Mouse (Mus musculus) left cerebral cortex, adult 8-10 months (tissue): Measurements from ENCODE around the gene Timm13. TPM values are rescaled to one million over a fixed set of nuclear protein-coding genes. Genes with fewer than 3 reads are reported as not detected.

Source experiments
- DNase-seq, 2 experiments: peaks; one replicate each; pipeline ENCODE4 v3.0.0; 2022; ENCODE audit warnings: low spot score in 2 of 2
- total RNA-seq, 4 experiments: library from RNA; stranded (reverse); gene quantifications; 2 replicates each; pipeline ENCODE4 v1.2.4; 2022

Timm13 gene
- total RNA-seq, 4 experiments from 2014 or later, result 106 to 147 (median 124) TPM

DNA sequence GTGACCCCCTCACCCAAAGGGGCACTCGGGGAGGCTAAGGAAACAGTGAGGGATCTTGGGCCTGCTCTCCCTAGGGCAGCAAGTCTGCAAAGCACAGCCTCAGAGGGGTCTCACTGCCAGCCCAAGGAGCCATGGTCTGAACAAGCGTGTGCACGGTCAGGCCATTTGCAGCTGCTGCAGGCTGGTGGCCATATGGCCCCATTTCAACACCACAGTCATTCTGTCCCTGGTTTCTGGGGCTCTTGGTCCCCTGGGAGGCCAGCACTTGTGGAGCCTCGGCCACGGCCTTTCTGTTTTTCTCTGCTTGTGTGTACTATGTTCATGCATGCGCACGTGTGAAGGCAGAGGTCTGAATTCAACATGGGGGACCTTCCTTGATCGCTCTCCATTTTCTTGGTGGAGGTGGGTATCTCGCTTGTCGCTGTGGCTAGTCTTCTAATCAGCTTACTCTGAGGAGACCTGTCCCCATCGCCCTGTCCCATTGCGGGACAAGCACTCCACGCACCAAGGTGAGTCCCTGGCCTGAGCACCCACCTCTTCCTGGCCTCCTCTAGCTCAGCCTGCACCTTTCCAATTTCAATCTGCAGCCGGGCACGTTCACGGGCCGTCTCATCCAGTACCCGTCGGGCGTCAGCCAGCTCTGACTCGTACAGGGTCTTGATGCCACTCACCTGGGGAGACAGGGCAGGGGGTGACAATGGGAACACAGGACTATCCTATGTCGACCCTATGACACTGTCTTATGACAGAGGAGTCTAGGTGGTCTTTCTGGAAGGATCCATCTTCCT is 8.8 kb upstream of the Timm13 start:
- no peak for DNase-seq

DNA sequence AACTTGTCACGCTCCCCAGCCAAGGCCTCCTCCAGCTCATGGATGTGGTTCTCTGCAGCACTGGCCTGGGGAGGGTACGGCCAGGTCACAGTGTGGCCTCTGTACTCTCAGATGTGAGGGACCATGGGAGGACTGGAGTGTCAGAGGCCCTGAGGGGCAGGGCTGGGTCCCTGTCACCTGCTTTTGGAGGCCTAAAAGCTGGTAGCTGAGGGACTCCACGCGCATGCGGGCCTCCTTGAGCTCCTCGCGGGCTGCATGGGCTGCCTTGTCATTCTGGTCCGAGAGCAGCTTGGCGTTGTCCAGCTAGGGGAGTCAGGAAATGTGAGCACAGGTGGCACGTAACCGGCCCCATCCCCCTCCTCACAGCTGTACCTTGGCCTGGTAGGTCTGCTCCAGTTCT is 3.9 kb upstream of the Timm13 start:
- no peak for DNase-seq

DNA sequence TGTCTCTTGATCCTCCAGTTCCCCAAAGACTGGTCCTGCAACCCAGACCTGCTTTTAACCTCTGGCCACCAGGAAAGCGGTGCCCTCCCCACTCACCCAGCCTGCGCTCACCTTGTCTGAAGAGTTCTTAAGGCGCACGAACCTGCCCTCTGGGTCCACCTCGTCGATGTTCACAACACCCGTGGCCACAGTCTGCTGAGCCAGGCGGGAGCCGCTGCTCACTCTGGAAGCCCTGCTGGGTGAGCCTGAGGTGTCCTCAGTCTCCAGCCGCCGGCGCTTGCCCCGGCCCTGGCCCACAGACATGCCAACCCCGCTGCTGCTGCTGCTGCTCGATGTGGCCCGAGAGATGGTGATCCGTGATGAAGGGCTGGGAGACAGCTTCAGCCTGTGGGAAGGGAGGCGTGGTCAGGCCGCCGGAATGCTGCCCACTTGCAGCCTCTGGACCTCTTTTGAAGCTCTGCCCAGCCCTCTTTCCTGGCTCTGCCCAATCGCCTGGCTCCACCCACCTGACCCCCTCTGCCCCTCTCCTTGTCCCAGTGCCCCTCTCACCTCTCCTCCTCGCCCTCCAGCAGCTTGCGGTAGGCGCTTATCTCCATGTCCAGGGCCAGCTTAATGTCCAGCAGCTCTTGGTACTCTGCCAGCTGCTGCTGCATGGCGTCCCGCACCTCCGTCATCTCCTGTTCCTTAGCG is 3.4 kb upstream of the Timm13 start:
- DNase-seq, result no peak

DNA sequence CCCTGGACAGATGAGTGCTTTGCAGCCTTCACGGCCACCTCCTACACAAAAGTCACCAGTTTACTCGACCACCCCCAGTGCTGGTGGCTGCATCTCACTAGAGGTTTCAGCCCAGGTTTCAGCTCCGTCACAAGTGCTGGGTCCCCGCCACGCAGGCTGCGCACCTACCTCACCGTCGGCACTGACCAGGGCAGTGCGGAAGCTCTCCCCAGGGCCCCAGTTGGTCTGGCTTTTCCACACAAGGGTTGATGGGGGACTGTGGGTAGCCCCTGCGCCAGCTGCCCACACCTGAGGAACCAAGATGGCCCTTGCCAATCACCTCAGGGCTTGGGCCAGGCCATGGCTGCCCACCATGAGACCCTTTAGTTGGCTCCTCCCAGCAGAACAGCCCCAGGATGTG is 2.5 kb upstream of the Timm13 start:
- no peak for DNase-seq

DNA sequence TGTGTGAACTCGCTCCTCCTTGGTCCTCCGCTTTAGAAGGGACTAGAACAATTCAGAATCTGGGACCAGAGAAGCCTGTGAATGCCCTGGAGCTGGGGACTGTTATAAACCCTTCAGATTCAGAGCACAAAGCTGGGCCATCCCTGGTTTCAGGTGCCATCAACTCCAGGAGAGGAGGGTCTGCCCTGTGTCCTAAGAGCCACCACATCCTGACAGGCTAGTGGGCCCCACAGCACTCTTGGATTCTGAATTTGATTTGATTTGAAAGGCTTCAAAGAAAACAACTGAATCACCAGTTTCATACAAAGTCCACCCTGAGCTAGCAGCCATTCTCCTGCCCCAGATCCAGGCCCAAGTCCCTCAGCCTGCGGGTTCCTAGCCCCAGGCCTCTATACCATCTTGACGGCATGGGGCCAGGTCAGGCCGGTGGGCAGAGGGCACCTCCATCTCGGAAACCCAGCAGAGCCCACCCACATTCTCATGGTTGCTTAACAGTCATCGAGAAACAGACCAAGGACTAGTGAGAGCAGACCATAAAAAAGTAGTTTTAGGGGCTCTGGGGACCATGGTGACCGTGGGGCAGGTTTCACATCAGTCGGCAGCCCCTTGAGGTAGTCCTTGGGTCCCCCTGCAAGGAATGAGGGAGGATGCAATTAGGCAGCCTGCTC is 1.6 kb upstream of the Timm13 start:
- no peak for DNase-seq

DNA sequence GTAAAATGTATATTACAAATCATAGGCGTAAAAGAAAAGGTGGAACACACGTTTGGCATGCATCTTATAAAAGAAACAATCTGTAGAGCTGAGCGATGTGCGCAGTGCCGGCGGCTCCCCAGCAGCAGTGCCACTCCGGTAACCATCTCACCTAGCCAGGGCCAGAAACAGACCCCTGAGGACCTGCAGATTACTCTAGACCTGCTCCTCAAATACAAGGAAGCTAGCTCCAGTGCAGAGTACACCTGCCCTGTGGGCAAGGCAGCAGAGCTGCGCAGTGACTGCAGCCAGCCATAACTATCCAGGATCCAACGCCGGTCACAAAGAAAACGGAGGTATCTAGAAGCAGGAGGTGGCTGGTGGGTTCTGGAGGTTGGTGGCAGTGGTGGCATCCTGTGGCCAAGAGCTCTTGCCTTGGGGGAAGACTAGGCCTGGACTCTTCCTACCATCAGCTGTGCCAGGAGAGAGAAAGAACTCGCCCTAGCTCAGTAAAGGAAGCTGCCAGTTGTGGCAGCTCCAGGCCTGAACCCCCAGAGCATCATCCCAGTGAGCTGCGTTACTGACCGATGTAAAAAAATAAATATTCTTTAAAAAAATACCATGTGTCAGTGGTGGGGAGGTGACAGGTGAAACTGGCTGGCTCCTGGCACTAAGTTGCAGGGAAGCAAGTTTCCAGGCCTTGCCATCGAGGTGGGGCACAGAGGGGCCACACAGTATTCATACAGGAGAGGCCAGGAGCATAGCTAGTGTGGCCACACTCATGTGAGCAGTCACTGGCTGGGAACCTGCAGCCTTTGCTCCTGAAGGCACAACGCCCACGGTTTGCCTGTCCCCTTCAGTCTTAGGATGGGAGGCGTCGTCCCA is 872 bp upstream of the Timm13 start:
- DNase-seq, result no peak

DNA sequence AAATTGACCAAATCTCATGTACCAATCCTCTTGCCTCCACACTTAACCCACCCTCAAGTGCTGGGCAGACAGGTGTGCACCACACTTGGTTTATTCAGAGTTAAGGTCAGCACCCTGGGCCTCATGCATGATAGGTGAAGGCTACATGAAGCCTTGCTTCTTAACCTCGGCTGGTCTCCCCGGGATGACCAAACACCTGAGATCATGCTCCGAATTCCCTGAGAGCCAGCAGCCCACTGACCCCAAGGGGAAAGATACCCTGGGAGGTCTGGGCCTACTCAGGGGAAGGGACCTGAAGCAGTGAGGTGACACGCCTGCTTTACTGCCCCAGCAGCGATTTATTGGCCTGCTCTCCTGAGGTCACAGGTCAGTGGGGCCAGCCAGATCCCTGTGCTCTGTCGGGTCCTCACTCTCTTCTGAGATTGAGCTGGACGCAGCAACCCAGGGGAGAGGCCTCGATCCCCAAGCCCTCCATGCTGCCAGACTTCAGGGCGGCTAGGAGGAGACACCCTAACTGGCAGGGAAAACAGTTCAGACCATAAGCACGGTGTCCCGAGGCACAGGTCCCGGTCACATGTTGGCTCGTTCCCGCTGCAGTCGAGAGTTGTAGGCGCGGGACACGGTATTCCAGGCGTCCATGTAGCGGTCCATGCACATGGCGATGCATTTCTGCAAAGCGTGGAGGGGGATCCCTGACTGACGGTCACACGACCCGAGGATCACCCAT is 1.0 kb downstream of the Timm13 start:
- no peak for DNase-seq

DNA sequence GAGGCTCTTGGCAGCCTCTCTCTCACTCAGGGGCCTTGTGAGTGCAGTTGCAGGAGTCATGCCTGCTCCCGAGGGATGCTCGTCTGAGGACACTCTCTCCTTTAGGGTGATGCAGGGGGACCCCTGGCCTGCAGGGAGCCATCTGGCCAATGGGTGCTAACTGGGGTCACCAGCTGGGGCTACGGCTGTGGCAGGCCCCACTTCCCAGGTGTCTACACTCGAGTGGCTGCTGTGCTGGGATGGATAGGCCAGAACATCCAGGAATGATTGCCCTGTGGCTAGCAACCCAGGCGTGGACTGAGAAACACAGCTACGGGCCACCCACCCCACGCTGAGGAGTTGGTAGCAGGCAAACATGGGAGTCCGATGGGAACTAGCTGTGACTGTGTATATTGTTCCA is 1.7 kb downstream of the Timm13 start:
- DNase-seq, result peak in 1 of 2 experiments; percentile 48

DNA sequence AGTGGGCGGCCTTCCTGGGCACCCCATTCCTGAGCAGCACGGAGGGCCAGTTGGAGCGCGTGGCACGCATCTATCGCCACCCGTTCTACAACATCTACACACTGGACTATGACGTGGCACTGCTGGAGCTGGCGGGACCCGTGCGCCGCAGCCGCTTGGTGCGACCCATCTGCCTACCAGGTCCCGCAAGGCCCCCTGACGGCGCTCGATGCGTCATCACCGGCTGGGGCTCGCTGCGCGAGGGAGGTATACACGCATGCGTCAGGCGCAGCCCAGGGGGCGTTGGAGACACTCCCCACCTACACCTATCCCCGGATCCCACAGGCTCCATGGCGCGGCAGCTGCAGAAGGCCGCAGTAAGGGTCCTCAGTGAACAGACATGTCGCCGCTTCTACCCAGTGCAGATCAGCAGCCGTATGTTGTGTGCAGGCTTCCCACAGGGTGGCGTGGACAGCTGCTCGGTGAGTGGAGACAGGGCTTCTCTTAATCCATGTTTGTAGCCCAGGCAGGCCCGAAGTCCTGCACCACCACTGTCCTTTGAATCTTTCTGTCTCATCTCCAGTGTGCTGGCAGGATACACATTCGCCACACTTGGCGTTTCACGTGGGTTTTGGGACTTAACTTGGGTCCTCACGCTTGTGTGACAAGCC is 2.8 kb downstream of the Timm13 start:
- DNase-seq, result peak in 1 of 2 experiments; percentile 74

DNA sequence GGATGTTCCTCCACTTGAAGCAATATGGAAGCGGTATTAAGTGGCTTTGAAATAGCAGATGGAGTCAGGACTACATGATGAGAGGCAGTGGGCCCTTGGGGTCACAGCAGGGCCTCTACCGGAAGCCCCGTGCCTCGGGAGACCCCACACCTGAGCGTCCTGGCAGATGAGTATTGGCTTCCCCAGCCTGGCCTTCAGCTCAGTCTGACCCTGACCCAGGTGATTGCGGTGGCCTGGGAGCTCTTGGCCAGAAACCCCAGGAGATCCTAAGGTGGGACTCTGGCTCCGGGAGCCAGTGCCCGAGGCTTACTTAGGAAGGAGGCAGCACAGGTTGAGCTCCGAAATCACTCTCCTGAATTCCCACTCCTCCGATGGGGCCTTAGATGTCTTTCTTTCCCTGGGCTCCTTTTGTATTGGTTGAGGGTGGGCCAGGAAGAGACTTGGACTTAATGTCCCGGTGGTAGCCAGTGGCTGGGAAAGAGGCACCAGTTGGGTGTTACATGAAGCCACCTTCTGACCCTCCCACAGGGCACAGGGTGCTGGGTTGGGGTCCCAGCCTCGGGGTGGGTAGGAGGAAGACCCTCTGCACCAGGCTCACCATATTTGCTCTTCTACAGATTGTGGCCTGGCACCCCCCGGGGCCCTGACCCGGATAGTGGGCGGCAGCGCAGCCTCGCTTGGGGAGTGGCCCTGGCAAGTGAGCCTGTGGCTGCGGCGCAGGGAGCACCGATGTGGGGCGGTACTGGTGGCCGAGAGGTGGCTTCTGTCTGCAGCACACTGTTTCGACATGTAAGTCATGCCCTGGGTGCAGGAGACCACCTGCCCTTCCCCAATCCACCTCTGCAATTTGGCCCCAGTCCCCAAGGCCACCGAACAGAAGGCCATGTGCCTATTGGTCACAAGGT is 3.9 kb downstream of the Timm13 start:
- no peak for DNase-seq

DNA sequence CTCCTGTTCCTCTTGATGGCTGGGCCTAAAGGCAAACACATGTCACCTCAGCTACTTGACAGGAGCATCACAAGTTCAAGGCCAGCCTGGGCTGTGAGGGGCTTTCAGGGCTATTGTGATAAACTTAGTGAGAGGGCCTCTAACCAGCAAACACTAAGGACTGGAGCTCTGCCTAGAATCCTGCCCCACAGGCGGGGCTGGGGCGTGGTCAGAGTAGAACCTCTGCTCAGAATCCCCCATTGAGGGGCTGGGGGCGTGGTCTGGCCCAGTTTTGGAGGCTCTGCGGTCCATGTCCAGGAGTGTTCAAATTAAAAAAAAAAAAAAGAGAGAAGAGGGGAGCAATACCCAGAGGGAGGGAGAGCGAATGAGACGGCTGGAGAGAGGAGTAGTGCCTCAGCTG is 5.1 kb downstream of the Timm13 start:
- no peak for DNase-seq

DNA sequence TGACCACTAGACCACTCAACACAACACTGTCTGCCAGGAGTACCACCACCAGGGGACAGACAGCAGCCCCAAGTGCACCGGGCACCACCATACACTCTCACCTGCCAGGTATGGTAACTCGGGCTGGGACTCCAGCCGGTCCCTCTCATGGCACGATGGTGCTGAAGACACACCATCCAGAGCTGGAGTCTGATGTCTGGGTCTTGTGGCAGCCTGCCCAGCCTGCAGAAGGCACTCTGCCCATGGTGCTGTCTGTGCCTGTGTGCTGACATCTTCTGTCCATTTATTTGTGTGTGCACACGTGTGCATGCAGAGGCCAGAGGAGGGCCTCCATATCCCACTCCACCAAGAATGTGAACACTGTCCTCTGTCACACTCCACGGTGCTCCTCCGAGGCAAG is 5.7 kb downstream of the Timm13 start:
- no peak for DNase-seq

DNA sequence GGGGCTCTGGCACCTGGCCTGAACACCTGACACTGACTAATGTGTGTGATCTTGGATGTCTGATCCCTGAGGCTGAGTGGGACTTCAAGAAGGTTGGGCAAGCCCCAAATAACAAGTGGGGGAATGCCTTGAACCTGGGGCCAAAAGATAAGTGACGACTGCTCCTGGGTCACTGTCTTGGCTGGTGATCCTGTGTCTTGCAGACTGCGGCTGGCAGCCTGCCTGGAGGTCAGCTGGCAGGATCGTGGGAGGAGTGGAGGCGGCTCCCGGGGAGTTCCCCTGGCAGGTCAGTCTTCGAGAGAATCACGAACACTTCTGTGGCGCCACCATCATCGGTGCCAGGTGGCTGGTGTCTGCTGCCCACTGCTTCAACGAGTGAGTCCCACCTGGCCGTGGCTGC is 13.6 kb downstream of the Timm13 start:
- DNase-seq, result no peak

DNA sequence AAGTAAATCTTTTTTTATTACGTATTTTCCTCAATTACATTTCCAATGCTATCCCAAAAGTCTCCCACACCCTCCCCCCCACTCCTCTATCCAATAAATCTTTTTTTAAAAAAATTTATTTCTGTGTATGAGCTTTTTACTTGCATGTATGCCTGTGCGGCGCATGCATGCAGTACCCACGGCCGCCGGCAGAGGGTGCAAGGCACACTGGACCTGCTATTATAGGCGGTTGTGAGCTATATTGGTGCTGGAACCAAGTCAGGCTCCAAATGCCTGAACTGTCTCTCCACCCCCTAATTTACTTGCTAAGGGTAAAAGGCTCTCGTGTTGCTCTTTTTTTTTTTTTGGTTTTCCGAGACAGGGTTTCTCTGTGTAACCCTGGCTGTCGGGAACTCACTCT is 19.5 kb downstream of the Timm13 start:
- no peak for DNase-seq

DNA sequence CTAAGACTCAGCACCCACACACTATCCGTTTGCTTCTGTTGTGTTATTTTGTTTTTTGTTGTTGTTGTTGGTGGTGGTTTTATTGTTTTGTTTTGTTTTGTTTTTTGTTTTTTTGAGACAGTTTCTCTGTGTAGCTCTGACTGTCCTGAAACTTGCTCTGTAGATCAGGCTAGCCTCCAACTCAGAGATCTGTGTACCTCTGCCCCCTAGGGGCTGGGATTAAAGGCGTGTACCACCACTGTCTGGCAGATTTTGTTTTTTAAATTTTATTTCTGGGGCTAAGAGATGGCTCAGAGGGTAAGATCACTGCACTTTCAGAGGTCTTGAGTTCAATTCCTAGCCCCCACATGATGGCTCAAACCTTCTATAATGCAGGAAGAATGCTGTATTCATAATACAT is 19.9 kb downstream of the Timm13 start:
- no peak for DNase-seq

DNA sequence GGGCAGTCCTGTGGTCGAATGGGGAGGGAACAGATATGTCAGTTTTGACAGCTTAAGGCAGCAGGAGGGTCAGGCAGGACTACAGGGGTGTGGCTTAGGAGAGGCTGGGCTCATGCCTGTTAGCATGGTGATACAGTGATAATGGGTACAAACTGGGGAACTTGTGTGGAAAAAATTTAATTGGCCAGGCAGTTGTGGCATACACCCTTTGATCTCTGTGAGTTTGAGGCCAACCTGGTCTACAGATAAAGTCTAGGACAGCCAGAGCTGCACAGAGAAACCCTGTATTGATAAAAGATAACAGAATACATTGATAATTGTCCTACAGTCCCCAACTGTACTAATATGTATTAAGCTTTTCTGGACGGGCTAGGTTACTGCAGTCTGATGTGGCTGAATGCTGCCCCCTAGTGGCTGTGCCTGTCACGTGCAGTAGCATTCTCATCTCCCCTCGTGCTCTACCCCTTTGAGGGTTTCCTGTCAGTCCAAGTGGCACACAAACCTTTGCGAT is 20.6 kb downstream of the Timm13 start:
- no peak for DNase-seq

DNA sequence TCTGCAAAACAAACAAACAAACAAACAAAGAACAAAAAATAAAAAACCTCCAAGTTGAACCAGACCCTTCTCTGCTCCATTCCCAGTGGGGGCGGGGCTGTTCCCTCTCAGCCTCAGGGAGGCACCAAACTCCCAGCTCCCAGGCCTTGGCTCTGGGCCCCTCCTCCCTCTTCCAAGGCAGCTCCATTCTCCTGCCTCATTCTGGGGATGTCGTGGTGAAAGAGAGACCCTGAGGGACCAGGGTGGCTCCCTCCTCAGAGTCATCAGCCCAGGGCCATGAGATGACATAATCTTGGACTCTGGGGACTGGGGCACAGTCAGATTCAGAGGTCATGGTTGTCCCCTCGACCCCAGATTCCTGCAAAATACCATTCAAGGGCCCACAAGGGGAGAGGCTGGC is 24.2 kb downstream of the Timm13 start:
- no peak for DNase-seq

DNA sequence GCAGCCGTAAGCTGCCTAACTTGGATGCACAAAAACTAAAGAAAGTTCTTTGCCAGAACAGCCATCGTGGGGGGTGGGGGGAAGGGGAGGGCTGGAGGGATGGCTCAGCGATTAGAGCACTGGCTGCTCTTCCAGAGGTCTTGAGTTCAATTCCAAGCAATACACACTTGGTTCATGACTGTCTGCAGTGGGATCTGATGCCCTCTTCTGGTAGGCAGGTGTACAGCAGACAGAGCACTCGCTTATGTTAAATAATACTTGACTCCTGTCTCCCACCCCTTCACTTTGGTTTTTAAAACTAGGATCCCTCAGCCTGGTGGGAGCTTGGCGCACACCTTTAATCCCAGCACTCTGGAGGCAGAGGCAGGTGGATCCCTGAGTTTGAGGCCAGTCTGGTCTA is 24.7 kb downstream of the Timm13 start:
- DNase-seq, result no peak

DNA sequence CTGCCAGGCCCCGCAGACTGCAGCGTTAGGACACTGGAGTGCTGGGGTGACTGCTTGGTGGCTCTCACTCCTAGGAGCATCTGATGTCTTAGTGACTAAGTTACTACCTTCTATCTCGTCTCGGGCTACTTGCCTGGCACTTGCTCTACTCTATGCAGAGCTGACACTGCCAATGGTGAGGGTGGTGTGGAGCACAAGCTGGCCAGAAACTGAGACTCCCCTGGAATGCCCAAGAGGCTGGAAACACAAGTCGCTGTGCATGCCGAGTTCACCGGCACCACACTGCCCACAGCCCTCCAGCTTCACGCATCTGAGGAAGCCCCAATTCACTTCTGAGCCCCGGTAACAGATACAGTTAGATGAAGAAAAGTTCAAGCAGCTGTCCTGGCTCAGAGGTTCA is 26.7 kb downstream of the Timm13 start:
- DNase-seq, result no peak
